Mouse (Mus musculus) liver, postnatal 0 days (tissue): Measurements from ENCODE around the gene Ranbp1.

Experiments used
- CTCF ChIP-seq: sonication (generic); IDR thresholded peaks from 2 replicates; pipeline ENCODE4 v1.5.1; 2016; ENCODE audit warnings: antibody characterized with exemption, low read depth
- EP300 ChIP-seq: IDR thresholded peaks from 2 replicates; pipeline ENCODE4 v1.6.1; 2016; ENCODE audit warnings: antibody characterized with exemption, low read depth, mild to moderate bottlenecking

DNA sequence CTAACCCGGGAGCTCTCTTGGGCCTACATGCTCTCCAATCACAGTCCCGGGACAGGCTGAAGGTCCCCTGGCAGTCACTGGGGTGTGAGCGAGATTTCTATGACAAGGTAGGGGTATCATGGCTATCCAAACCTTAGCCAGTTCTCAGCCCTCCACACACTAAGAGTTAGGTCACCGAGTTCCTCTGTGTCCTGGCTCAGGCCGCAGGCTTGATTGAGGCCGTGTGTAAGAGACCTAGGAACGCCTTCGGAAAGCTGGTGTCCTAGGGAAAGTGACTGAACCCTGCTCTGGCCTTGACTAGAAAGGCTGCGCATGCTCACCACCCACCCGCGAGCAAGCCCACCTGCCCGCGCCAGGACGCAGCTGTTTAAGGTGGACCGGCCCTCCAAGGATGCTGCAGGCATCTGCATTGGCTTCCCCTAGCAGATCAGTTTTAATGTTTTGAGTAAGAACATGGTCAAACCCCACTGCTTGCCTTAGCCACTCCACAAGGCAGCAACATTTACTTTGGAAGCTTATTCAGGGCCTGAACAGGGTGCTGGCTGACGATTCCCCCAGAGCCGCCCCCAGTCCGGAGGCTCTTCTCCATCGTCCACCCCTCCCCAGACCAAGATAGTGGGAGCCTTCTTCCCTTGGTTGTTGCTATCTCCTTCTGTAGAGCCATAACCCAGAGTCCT lies 13.0 kb downstream of the Ranbp1 start:
- TF ChIP-seq CTCF (no peak), EP300 (no peak)
